Mouse (Mus musculus) myocyte (in vitro differentiated cells): Measurements from ENCODE around the gene Dtx4. TPM values are rescaled to one million over a fixed set of nuclear protein-coding genes. Genes with fewer than 3 reads are reported as not detected.

ENCODE experiments used
- H3K27me3 ChIP-seq: one replicate; pipeline ENCODE4 v1.6.1; 2011; ENCODE audit not compliant: control insufficient read depth, insufficient read depth, insufficient read length
- H3K36me3 ChIP-seq: one replicate; pipeline ENCODE4 v1.6.1; 2011; ENCODE audit not compliant: control insufficient read depth, insufficient read depth
- H3K4me2 ChIP-seq: one replicate; pipeline ENCODE4 v1.6.1; 2011; ENCODE audit warnings: low read depth, control low read depth
- H3K4me3 ChIP-seq: one replicate; pipeline ENCODE4 v1.5.1; 2011; ENCODE audit warnings: mild to moderate bottlenecking, control low read depth, moderate library complexity
- H3K79me2 ChIP-seq: one replicate; pipeline ENCODE4 v1.6.1; 2011; ENCODE audit not compliant: control insufficient read depth, insufficient read depth
- H3ac ChIP-seq: one replicate; pipeline ENCODE4 v1.6.1; 2011; ENCODE audit not compliant: control insufficient read depth, insufficient read length
- CEBPB ChIP-seq: IDR thresholded peaks from 2 replicates; pipeline ENCODE4 v1.6.1; 2011; ENCODE audit warnings: mild to moderate bottlenecking, moderate library complexity; ENCODE audit not compliant: poor library complexity, insufficient read depth, severe bottlenecking
- E2F4 ChIP-seq: IDR thresholded peaks from one replicate; pipeline ENCODE4 v1.6.1; 2011; ENCODE audit warnings: mild to moderate bottlenecking, control low read depth, moderate library complexity; ENCODE audit not compliant: insufficient read depth
- MAX ChIP-seq: IDR thresholded peaks from one replicate; pipeline ENCODE4 v1.6.1; 2011; ENCODE audit warnings: low read depth, mild to moderate bottlenecking, control low read depth
- MYOD1 ChIP-seq, 3 experiments: IDR thresholded peaks; one replicate each; pipeline ENCODE4 v1.6.1; 2011; ENCODE audit warnings: control low read depth in 2 of 3, low read depth in 2 of 3, mild to moderate bottlenecking in 2 of 3, moderate library complexity in 1 of 3; ENCODE audit not compliant: insufficient read length in 2 of 3, control insufficient read depth in 1 of 3
- MYOG ChIP-seq, 3 experiments: IDR thresholded peaks; one replicate each; pipeline ENCODE4 v1.6.1; 2011; ENCODE audit warnings: control low read depth in 2 of 3, low read depth in 2 of 3, mild to moderate bottlenecking in 2 of 3; ENCODE audit not compliant: insufficient read length in 2 of 3, control insufficient read depth in 1 of 3, insufficient read depth in 1 of 3
- POLR2A ChIP-seq: IDR thresholded peaks from one replicate; pipeline ENCODE4 v1.6.1; 2011; ENCODE audit warnings: low read depth, mild to moderate bottlenecking, control low read depth, moderate library complexity; ENCODE audit not compliant: insufficient read length
- POLR2AphosphoS2 ChIP-seq: IDR thresholded peaks from one replicate; pipeline ENCODE4 v1.6.1; 2011; ENCODE audit warnings: low read depth, control low read depth; ENCODE audit not compliant: insufficient read length
- REST ChIP-seq: IDR thresholded peaks from one replicate; pipeline ENCODE4 v1.6.1; 2011; ENCODE audit warnings: mild to moderate bottlenecking, control low read depth, moderate library complexity; ENCODE audit not compliant: insufficient read depth, insufficient read length
- SRF ChIP-seq: IDR thresholded peaks from one replicate; pipeline ENCODE4 v1.6.1; 2011; ENCODE audit warnings: low read depth; ENCODE audit not compliant: control insufficient read depth, insufficient read length
- TCF12 ChIP-seq: IDR thresholded peaks from one replicate; pipeline ENCODE4 v1.6.1; 2011; ENCODE audit warnings: mild to moderate bottlenecking, control low read depth; ENCODE audit not compliant: poor library complexity, insufficient read depth, severe bottlenecking
- TCF3 ChIP-seq: IDR thresholded peaks from one replicate; pipeline ENCODE4 v1.6.1; 2011; ENCODE audit warnings: low read depth, control low read depth; ENCODE audit not compliant: insufficient read length
- USF1 ChIP-seq: IDR thresholded peaks from one replicate; pipeline ENCODE4 v1.6.1; 2011; ENCODE audit warnings: low read depth, mild to moderate bottlenecking, control low read depth, moderate library complexity
- polyA plus RNA-seq: library from polyadenylated mRNA; unstranded; fragments of >200 nt; fragmentation: generic; extraction: Trizol; gene quantifications from one replicate; pipeline ENCODE4 v1.2.1, GENCODE M21; 2012; ENCODE audit warnings: missing spikeins

Dtx4 gene
- polyA plus RNA-seq, 1 experiment: 21.2 TPM

- Histone ChIP-seq H3K27me3 (no peaks in the 10 kb centered on the region), H3K4me3 (no peak overlapping the region), H3K4me2 (no peak overlapping the region), H3K79me2 (no peaks in the 10 kb centered on the region), H3K36me3 (no peaks in the 10 kb centered on the region), H3ac (no peak overlapping the region)
- TF ChIP-seq USF1: no peak
- no peak for TF ChIP-seq TCF12
- TF ChIP-seq MYOD1 (IDR thresholded peaks at IDR 0.05; ENCODE audit: control insufficient read depth in 1 of 3, insufficient read length in 2 of 3, low read depth in 2 of 3): no peak
- no peak for TF ChIP-seq CEBPB
- TF ChIP-seq TCF3: no peak
- TF ChIP-seq POLR2A: no peak
- TF ChIP-seq MAX: no peak
- TF ChIP-seq SRF: no peak
- TF ChIP-seq POLR2AphosphoS2: no peak
- TF ChIP-seq E2F4: no peak
- no peak for TF ChIP-seq REST
- no peak for TF ChIP-seq MYOG (IDR thresholded peaks at IDR 0.05; ENCODE audit: control insufficient read depth in 1 of 3, insufficient read depth in 1 of 3, insufficient read length in 2 of 3, low read depth in 2 of 3)
Observed at GRCm38 (mm10) chr19:12435750-12436524, 65.3 kb downstream of the Dtx4 start.

DNA sequence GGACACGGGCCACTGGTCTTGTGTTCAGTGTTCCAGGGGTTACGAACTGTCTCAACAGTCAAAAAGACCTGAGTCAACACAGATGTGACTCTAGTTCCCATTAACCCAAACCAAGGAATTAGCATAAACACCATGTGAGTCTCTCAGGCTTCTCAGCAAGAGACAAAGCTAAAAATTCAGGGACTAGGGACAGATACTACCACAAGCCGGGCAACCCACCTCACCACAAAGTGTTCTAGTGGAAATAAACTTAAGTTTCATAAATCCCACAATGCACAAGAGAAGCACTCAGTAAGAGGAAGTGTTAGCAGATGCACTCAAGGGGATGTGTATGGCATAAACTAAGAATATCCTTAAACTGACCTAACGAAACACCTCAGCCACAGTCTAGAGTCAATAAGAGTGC is 66.2 kb downstream of the Dtx4 start:
- no peaks in the 10 kb centered on the region for H3K36me3 ChIP-seq
- H3K4me3 ChIP-seq: no peak overlapping the region
- no peaks in the 10 kb centered on the region for H3K79me2 ChIP-seq
- H3K4me2 ChIP-seq: no peak overlapping the region
- no peak overlapping the region for H3ac ChIP-seq
- TF ChIP-seq MYOG (IDR thresholded peaks at IDR 0.05; ENCODE audit: control insufficient read depth in 1 of 3, insufficient read depth in 1 of 3, insufficient read length in 2 of 3, low read depth in 2 of 3) (no peak), MYOD1 (IDR thresholded peaks at IDR 0.05; ENCODE audit: control insufficient read depth in 1 of 3, insufficient read length in 2 of 3, low read depth in 2 of 3) (no peak)
- no peaks in the 10 kb centered on the region for H3K27me3 ChIP-seq

- Histone ChIP-seq H3ac (no peak overlapping the region), H3K27me3 (no peaks in the 10 kb centered on the region), H3K4me2 (no peak overlapping the region), H3K4me3 (no peak overlapping the region), H3K36me3 (no peaks in the 10 kb centered on the region), H3K79me2 (no peaks in the 10 kb centered on the region)
- TF ChIP-seq MYOD1 (IDR thresholded peaks at IDR 0.05; ENCODE audit: control insufficient read depth in 1 of 3, insufficient read length in 2 of 3, low read depth in 2 of 3): no peak
- no peak for TF ChIP-seq E2F4
- no peak for TF ChIP-seq TCF12
- no peak for TF ChIP-seq USF1
- no peak for TF ChIP-seq REST
- TF ChIP-seq CEBPB: no peak
- TF ChIP-seq MYOG (IDR thresholded peaks at IDR 0.05; ENCODE audit: control insufficient read depth in 1 of 3, insufficient read depth in 1 of 3, insufficient read length in 2 of 3, low read depth in 2 of 3): no peak
- no peak for TF ChIP-seq SRF
- no peak for TF ChIP-seq TCF3
- no peak for TF ChIP-seq POLR2AphosphoS2
Observed at GRCm38 (mm10) chr19:12433033-12433432, 68.2 kb downstream of the Dtx4 start.

GRCm38 (mm10) chr19:12427605-12428004 is 73.6 kb downstream of the Dtx4 start, which contains the start of gene Pfpl:
Gene Pfpl (plus strand): TSS chr19:12427905.
- Histone ChIP-seq H3K79me2 (no peaks in the 10 kb centered on the region), H3ac (no peak within 1 kb of the TSS), H3K27me3 (no peaks in the 10 kb centered on the region), H3K36me3 (no peaks in the 10 kb centered on the region), H3K4me2 (peak within 1 kb of the TSS; percentile 39), H3K4me3 (no peak within 1 kb of the TSS)
- TF ChIP-seq TCF12: no peak
- TF ChIP-seq E2F4: no peak
- TF ChIP-seq POLR2A: no peak
- TF ChIP-seq SRF: no peak

DNA sequence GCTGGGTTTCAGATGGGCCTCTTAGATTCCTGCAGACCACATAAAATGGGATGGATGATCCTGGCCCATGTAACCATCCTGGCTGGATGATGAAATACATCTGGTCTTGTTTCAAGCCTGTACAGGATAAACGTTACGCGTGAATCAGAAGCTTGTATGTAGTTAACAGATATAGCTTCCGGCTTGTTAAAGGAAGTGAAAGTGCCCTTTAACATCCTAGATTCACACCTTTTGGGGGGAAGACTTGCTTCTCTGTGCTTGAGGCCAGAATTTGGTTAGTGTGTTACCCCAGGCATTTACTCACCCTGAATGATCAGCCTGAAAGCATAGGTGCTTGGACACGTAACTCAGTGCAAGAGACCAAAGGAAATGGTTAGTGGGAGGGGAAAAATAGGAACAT is 74.2 kb downstream of the Dtx4 start:
- no peak for TF ChIP-seq CEBPB
- TF ChIP-seq E2F4: no peak
- no peak for TF ChIP-seq SRF
- no peak for TF ChIP-seq POLR2A
- TF ChIP-seq MYOG (IDR thresholded peaks at IDR 0.05; ENCODE audit: control insufficient read depth in 1 of 3, insufficient read depth in 1 of 3, insufficient read length in 2 of 3, low read depth in 2 of 3): no peak
- TF ChIP-seq MAX: no peak
- no peak for TF ChIP-seq USF1
- no peak for TF ChIP-seq POLR2AphosphoS2
- TF ChIP-seq TCF12: no peak
- no peak for TF ChIP-seq MYOD1 (IDR thresholded peaks at IDR 0.05; ENCODE audit: control insufficient read depth in 1 of 3, insufficient read length in 2 of 3, low read depth in 2 of 3)
- TF ChIP-seq TCF3: no peak
- no peak for TF ChIP-seq REST
- Histone ChIP-seq H3K27me3 (no peaks in the 10 kb centered on the region), H3K4me3 (no peak overlapping the region), H3K36me3 (no peaks in the 10 kb centered on the region), H3ac (no peak overlapping the region), H3K79me2 (no peaks in the 10 kb centered on the region), H3K4me2 (peak overlapping the region; percentile 39)
